Mouse (Mus musculus): ENCODE results near the gene Etnk2. TPM values are rescaled to one million over a fixed set of nuclear protein-coding genes. Genes with fewer than 3 reads are reported as not detected.
"Not testable (repeated sequence)": the region's sequence is repeated elsewhere in the genome, so short reads cannot be mapped to it uniquely, and the experiment has no call there.

Etnk2 gene
- polyA plus RNA-seq, 1 experiment from 2014 or later, result 2.8 TPM

DNA sequence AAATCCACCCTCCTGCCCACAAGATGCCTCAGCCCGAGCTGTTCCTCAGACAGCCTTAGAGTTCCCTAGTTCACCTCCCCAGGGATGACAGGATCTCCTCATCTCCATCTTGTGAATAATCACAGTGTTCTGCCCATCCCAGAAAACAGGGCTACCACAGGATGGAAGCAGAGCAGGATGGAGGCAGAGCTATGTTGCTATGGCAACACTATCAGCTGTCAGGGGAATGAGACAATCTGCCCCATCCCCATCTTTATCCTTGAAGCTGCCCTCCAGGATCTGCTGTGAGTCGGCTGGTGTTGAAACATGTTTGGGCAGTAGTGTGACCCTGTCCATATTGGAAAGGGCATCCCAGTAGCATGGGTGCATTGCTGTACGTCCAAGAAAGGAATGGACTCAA is 32.2 kb upstream of the Etnk2 start:
- peaks cover 3% of the 10 kb centered on the region; the same call in 1 of the 2 replicates for H3K27me3 ChIP-seq (ENCODE audit: control insufficient read depth, insufficient read depth, low read length)
- no peak overlapping the region for H3K9ac ChIP-seq (ENCODE audit: low read length)
- H3K27ac ChIP-seq (replicated peaks), result no peak overlapping the region
- no peak overlapping the region for H3K4me3 ChIP-seq (ENCODE audit: low read depth, low read length)
- no peaks in the 10 kb centered on the region for H3K9me3 ChIP-seq (ENCODE audit: control insufficient read depth, low read length)
- DNase-seq (ENCODE audit: low spot score) (no peak), ATAC-seq (ENCODE audit: low FRiP score, low TSS enrichment) (no peak)
- no peak overlapping the region for H3K4me2 ChIP-seq (replicated peaks; ENCODE audit: low read depth)
- no peaks in the 10 kb centered on the region for H3K4me1 ChIP-seq (replicated peaks; ENCODE audit: control insufficient read depth, insufficient read depth)
- no peaks in the 10 kb centered on the region for H3K36me3 ChIP-seq (ENCODE audit: control insufficient read depth, insufficient read depth, low read length)
- WGBS, result 74% methylated on average over 3 of the region's 3 CpGs
- no peak for TF ChIP-seq CTCF (IDR thresholded peaks at IDR 0.05; ENCODE audit: low read depth)

DNA sequence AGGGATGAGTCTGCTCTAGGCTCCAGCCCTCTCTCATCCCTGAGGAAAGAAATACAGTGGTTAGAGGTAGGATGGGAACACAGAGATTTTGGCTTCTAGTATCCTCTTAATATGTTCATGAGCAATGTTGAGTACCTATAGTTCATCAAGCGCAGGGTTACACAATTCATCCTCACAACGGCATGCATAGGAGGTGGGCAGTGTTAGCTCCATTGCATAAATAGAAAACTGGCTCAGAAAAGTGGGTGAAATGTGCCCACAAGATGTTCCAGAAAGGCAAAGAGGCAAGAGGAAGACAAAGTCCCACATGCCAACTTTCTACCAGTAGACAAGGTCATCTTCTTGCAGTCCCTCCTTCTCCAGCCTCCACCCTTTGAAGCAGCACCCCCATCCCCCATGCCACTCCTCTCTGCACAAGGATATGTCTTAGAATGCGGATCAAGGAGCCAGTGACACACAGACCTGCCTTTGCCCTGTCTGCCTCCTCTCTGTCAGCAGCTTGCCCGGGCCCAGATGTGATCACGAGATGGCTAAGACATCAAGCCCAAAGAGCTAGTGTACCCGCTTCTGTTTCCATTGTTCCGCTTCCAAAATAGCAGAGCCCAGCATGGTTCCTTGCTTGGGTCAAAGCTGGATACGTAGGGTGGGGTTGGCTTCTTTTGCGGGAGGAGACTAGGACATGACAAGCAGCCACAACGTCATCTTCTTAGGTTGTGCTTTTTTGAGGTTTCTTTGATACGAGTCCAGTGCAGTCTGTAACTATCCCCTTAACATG is 30.5 kb upstream of the Etnk2 start:
- no peak overlapping the region for H3K9ac ChIP-seq (ENCODE audit: low read length)
- H3K4me2 ChIP-seq (replicated peaks; ENCODE audit: low read depth), result no peak overlapping the region
- no peak overlapping the region for H3K4me3 ChIP-seq (ENCODE audit: low read depth, low read length)
- H3K27ac ChIP-seq (replicated peaks), result no peak overlapping the region
- H3K27me3 ChIP-seq (ENCODE audit: control insufficient read depth, insufficient read depth, low read length), result peaks cover 3% of the 10 kb centered on the region; the same call in 1 of the 2 replicates
- no peaks in the 10 kb centered on the region for H3K4me1 ChIP-seq (replicated peaks; ENCODE audit: control insufficient read depth, insufficient read depth)
- ATAC-seq (ENCODE audit: low FRiP score, low TSS enrichment) (no peak), DNase-seq (ENCODE audit: low spot score) (no peak)
- no peak for TF ChIP-seq EP300 (optimal IDR thresholded peaks at IDR 0.05)
- no peak for TF ChIP-seq CTCF (IDR thresholded peaks at IDR 0.05; ENCODE audit: low read depth)
- H3K36me3 ChIP-seq (ENCODE audit: control insufficient read depth, insufficient read depth, low read length), result no peaks in the 10 kb centered on the region
- H3K9me3 ChIP-seq (ENCODE audit: control insufficient read depth, low read length), result no peaks in the 10 kb centered on the region
- 85% methylated on average over 11 of the region's 11 CpGs for WGBS

DNA sequence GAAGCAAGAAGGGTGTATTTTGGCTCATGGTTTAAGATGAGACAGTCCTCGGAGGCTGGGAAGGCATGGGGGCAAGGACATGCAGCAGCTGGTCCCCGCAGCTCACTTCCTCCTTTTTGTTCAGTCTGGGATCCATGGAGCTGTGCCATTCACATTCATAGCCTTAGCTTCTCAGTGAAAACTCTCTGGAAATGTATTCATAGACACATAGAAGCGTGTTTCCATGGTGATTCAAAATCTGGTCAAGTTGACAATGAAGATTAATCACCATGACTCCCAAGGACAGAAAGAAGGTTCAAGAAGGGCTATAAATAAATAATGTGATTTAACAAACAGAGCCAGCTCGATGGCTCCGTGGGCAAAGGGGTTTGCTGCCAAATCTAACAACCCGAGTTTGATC is 29.4 kb upstream of the Etnk2 start:
- H3K9me3 ChIP-seq (ENCODE audit: control insufficient read depth, low read length), result no peaks in the 10 kb centered on the region
- no peak overlapping the region for H3K4me3 ChIP-seq (ENCODE audit: low read depth, low read length)
- no peak overlapping the region for H3K4me2 ChIP-seq (replicated peaks; ENCODE audit: low read depth)
- ATAC-seq (ENCODE audit: low FRiP score, low TSS enrichment) (no peak), DNase-seq (ENCODE audit: low spot score) (no peak)
- H3K27ac ChIP-seq (replicated peaks), result no peak overlapping the region
- no peak overlapping the region for H3K9ac ChIP-seq (ENCODE audit: low read length)
- H3K36me3 ChIP-seq (ENCODE audit: control insufficient read depth, insufficient read depth, low read length), result no peaks in the 10 kb centered on the region
- no peak for TF ChIP-seq CTCF (IDR thresholded peaks at IDR 0.05; ENCODE audit: low read depth)
- TF ChIP-seq EP300 (optimal IDR thresholded peaks at IDR 0.05), result no peak
- 78% methylated on average over 6 of the region's 6 CpGs for WGBS
- peaks cover 3% of the 10 kb centered on the region; the same call in 1 of the 2 replicates for H3K27me3 ChIP-seq (ENCODE audit: control insufficient read depth, insufficient read depth, low read length)
- H3K4me1 ChIP-seq (replicated peaks; ENCODE audit: control insufficient read depth, insufficient read depth), result no peaks in the 10 kb centered on the region

DNA sequence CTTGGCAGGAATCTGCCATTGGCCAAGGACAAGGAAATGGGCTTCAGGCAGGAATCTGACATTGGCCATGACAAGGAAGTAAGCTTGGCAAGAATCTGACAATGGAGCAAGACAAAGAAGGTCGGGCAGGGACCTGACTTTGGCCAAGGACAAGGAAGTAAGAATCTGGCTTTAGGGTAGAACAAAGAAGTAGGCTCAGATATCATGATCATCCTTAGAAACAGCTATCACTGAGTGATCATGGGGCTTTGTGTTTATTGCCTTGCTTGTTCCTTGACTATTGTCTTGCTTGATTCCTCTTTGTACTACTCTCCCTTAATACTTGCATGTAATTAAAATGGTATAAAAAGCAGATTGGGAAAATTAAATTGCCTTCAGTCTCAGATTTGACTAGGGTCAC is 23.0 kb upstream of the Etnk2 start:
- DNase-seq (ENCODE audit: low spot score); H3K9ac ChIP-seq (ENCODE audit: low read length); H3K4me2 ChIP-seq (replicated peaks; ENCODE audit: low read depth); H3K4me3 ChIP-seq (ENCODE audit: low read depth, low read length); ATAC-seq (ENCODE audit: low FRiP score, low TSS enrichment); H3K4me1 ChIP-seq (replicated peaks; ENCODE audit: control insufficient read depth, insufficient read depth); H3K27me3 ChIP-seq (ENCODE audit: control insufficient read depth, insufficient read depth, low read length); H3K36me3 ChIP-seq (ENCODE audit: control insufficient read depth, insufficient read depth, low read length); H3K27ac ChIP-seq (replicated peaks); H3K9me3 ChIP-seq (ENCODE audit: control insufficient read depth, low read length): not testable (repeated sequence)
- WGBS, result 63% methylated on average over 1 of the region's 1 CpGs

DNA sequence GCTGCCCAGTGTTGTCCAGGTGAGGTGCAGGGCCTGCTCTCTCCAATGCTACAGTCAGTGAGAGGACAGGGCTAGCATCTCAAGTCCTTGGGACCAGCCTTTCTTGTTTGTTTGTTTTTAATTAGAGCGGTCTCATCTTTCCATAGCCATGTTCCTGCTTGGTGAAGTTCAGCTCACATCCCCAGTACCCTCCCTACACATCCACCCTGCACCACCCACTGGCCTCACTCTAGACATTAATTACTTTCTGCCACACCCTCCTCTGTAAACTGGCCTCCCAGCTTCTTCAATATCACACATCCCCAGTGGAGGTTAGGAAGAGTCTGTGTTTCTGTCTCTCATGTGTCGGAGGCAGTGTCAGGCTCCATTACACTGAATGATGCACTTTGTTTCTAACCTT is 19.0 kb upstream of the Etnk2 start:
- Histone ChIP-seq H3K27ac (replicated peaks) (no peak overlapping the region), H3K36me3 (ENCODE audit: control insufficient read depth, insufficient read depth, low read length) (no peaks in the 10 kb centered on the region), H3K4me2 (replicated peaks; ENCODE audit: low read depth) (no peak overlapping the region), H3K9me3 (ENCODE audit: control insufficient read depth, low read length) (no peaks in the 10 kb centered on the region), H3K9ac (ENCODE audit: low read length) (no peak overlapping the region), H3K27me3 (ENCODE audit: control insufficient read depth, insufficient read depth, low read length) (no peaks in the 10 kb centered on the region), H3K4me3 (ENCODE audit: low read depth, low read length) (no peak overlapping the region), H3K4me1 (replicated peaks; ENCODE audit: control insufficient read depth, insufficient read depth) (0 out of 2 replicates have a peak, but pooled peaks cover 3% of the 10 kb centered on the region)
- DNase-seq (ENCODE audit: low spot score) (no peak), ATAC-seq (ENCODE audit: low FRiP score, low TSS enrichment) (no peak)
- WGBS, result 83% methylated on average over 2 of the region's 2 CpGs
- TF ChIP-seq CTCF (IDR thresholded peaks at IDR 0.05; ENCODE audit: low read depth) (no peak), EP300 (optimal IDR thresholded peaks at IDR 0.05) (no peak)

DNA sequence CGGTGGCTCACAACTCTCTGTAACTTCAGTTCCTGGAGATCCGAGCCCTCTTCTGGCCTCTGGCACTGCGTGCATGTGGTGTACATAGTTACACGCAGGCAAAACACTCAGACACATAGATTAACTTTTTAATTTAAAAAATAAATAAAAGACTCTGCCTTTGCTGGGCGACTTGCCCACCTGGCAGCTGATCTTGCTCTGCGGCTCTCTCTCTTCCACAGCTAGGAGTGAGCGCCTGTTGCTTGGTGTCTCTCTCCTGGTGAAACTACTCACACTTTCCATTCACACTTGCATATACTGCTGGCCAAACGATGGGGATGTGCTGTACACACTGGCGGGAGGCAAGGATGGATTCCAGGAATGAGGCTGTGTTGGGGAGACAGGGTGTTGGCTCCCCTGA is 16.8 kb upstream of the Etnk2 start:
- TF ChIP-seq EP300 (optimal IDR thresholded peaks at IDR 0.05) (no peak), CTCF (IDR thresholded peaks at IDR 0.05; ENCODE audit: low read depth) (no peak)
- peak; percentile 13 for DNase-seq (ENCODE audit: low spot score)
- Histone ChIP-seq H3K9ac (ENCODE audit: low read length) (no peak overlapping the region), H3K4me3 (ENCODE audit: low read depth, low read length) (no peak overlapping the region), H3K4me2 (replicated peaks; ENCODE audit: low read depth) (no peak overlapping the region), H3K27ac (replicated peaks) (no peak overlapping the region), H3K27me3 (ENCODE audit: control insufficient read depth, insufficient read depth, low read length) (no peaks in the 10 kb centered on the region), H3K9me3 (ENCODE audit: control insufficient read depth, low read length) (no peaks in the 10 kb centered on the region), H3K4me1 (replicated peaks; ENCODE audit: control insufficient read depth, insufficient read depth) (0 out of 2 replicates have a peak, but pooled peaks cover 3% of the 10 kb centered on the region), H3K36me3 (ENCODE audit: control insufficient read depth, insufficient read depth, low read length) (no peaks in the 10 kb centered on the region)
- ATAC-seq (ENCODE audit: low FRiP score, low TSS enrichment), result no peak
- 62% methylated on average over 9 of the region's 9 CpGs for WGBS

All from stomach, postnatal 0 days (tissue).